Mouse (Mus musculus): ENCODE results near the gene Gm47289. TPM values are rescaled to one million over a fixed set of nuclear protein-coding genes. Genes with fewer than 3 reads are reported as not detected.

Gene Gm47289
- total and polyA plus RNA-seq, 2 experiments = not detected

GRCm38 (mm10) chr9:119160689-119161088 lies 1.7 kb downstream of the Gm47289 start:
- 25% methylated on average over 3 of the region's 3 CpGs for WGBS
- H3K4me1 ChIP-seq (ENCODE audit: control insufficient read depth, insufficient read depth, low read length) = peaks cover 33% of the 10 kb centered on the region
- H3K27ac ChIP-seq (replicated peaks; ENCODE audit: insufficient read depth, low read depth, low read length) = peak overlapping the region; percentile 80
- H3K36me3 ChIP-seq (ENCODE audit: control insufficient read depth, insufficient read depth, low read length) = no peaks in the 10 kb centered on the region
- peak overlapping the region; percentile 18; the same call in 1 of the 2 replicates for H3K9ac ChIP-seq (ENCODE audit: low read depth, low read length)
- DNase-seq (ENCODE audit: extremely low read depth, low read depth, low spot score) = peak; percentile 99
- H3K79me2 ChIP-seq (ENCODE audit: control insufficient read depth, insufficient read depth, low read length) = no peaks in the 10 kb centered on the region
- no peak overlapping the region for H3K4me3 ChIP-seq (ENCODE audit: insufficient read depth, low read depth, low read length)
- no peaks in the 10 kb centered on the region for H3K27me3 ChIP-seq (ENCODE audit: control insufficient read depth, insufficient read depth, low read length)
- TF ChIP-seq POLR2A (IDR thresholded peaks at IDR 0.05; ENCODE audit: extremely low read depth, insufficient read depth, low read length) (no peak), CTCF (IDR thresholded peaks at IDR 0.05; ENCODE audit: low read depth, low read length) (no peak)

- 19% methylated on average over 7 of the region's 7 CpGs for whole genome bisulfite sequencing
- Histone ChIP-seq H3K27me3 (ENCODE audit: control insufficient read depth, insufficient read depth, low read length) (no peaks in the 10 kb centered on the region), H3K27ac (replicated peaks; ENCODE audit: insufficient read depth, low read depth, low read length) (peak overlapping the region; percentile 95), H3K9ac (ENCODE audit: low read depth, low read length) (no peak overlapping the region), H3K79me2 (ENCODE audit: control insufficient read depth, insufficient read depth, low read length) (no peaks in the 10 kb centered on the region), H3K4me1 (ENCODE audit: control insufficient read depth, insufficient read depth, low read length) (peaks cover 19% of the 10 kb centered on the region), H3K4me3 (ENCODE audit: insufficient read depth, low read depth, low read length) (no peak overlapping the region), H3K36me3 (ENCODE audit: control insufficient read depth, insufficient read depth, low read length) (no peaks in the 10 kb centered on the region)
- DNase-seq (ENCODE audit: extremely low read depth, low read depth, low spot score) = peak; percentile 100
- TF ChIP-seq POLR2A (IDR thresholded peaks at IDR 0.05; ENCODE audit: extremely low read depth, insufficient read depth, low read length) (no peak), CTCF (IDR thresholded peaks at IDR 0.05; ENCODE audit: low read depth, low read length) (no peak)
Observed at GRCm38 (mm10) chr9:119164743-119165142, 5.8 kb downstream of the Gm47289 start.

- H3K36me3 ChIP-seq (ENCODE audit: control insufficient read depth, insufficient read depth, low read length) = no peaks in the 10 kb centered on the region
- H3K27ac ChIP-seq (replicated peaks; ENCODE audit: insufficient read depth, low read depth, low read length) = peak overlapping the region; percentile 95
- H3K4me3 ChIP-seq (ENCODE audit: insufficient read depth, low read depth, low read length) = peak overlapping the region; percentile 8; the same call in 1 of the 2 replicates
- peaks cover 14% of the 10 kb centered on the region for H3K4me1 ChIP-seq (ENCODE audit: control insufficient read depth, insufficient read depth, low read length)
- DNase-seq (ENCODE audit: extremely low read depth, low read depth, low spot score) = peak; percentile 97
- 18% methylated on average over 6 of the region's 6 CpGs for WGBS
- H3K27me3 ChIP-seq (ENCODE audit: control insufficient read depth, insufficient read depth, low read length) = no peaks in the 10 kb centered on the region
- H3K79me2 ChIP-seq (ENCODE audit: control insufficient read depth, insufficient read depth, low read length) = no peaks in the 10 kb centered on the region
- H3K9ac ChIP-seq (ENCODE audit: low read depth, low read length) = peak overlapping the region; percentile 51
- TF ChIP-seq POLR2A (IDR thresholded peaks at IDR 0.05; ENCODE audit: extremely low read depth, insufficient read depth, low read length) (no peak), CTCF (IDR thresholded peaks at IDR 0.05; ENCODE audit: low read depth, low read length) (peak; percentile 21; the same call in 1 of the 2 replicates)
Observed at GRCm38 (mm10) chr9:119165548-119165947, 6.6 kb downstream of the Gm47289 start.

GRCm38 (mm10) chr9:119167608-119168007 lies 8.6 kb downstream of the Gm47289 start:
- no peaks in the 10 kb centered on the region for H3K27me3 ChIP-seq (ENCODE audit: control insufficient read depth, insufficient read depth, low read length)
- no peak for TF ChIP-seq CTCF (IDR thresholded peaks at IDR 0.05; ENCODE audit: low read depth, low read length)
- no peak for TF ChIP-seq POLR2A (IDR thresholded peaks at IDR 0.05; ENCODE audit: extremely low read depth, insufficient read depth, low read length)
- no peaks in the 10 kb centered on the region for H3K36me3 ChIP-seq (ENCODE audit: control insufficient read depth, insufficient read depth, low read length)
- H3K79me2 ChIP-seq (ENCODE audit: control insufficient read depth, insufficient read depth, low read length) = no peaks in the 10 kb centered on the region
- no peak overlapping the region for H3K9ac ChIP-seq (ENCODE audit: low read depth, low read length)
- peaks cover 8% of the 10 kb centered on the region for H3K4me1 ChIP-seq (ENCODE audit: control insufficient read depth, insufficient read depth, low read length)
- H3K27ac ChIP-seq (replicated peaks; ENCODE audit: insufficient read depth, low read depth, low read length) = no peak overlapping the region
- WGBS = 90% methylated on average over 2 of the region's 2 CpGs
- no peak overlapping the region for H3K4me3 ChIP-seq (ENCODE audit: insufficient read depth, low read depth, low read length)
- no peak for DNase-seq (ENCODE audit: extremely low read depth, low read depth, low spot score)

- Histone ChIP-seq H3K79me2 (ENCODE audit: control insufficient read depth, insufficient read depth, low read length) (no peaks in the 10 kb centered on the region), H3K4me1 (ENCODE audit: control insufficient read depth, insufficient read depth, low read length) (no peaks in the 10 kb centered on the region; the same call in 1 of the 2 replicates), H3K27ac (replicated peaks; ENCODE audit: insufficient read depth, low read depth, low read length) (no peak overlapping the region), H3K9ac (ENCODE audit: low read depth, low read length) (no peak overlapping the region), H3K27me3 (ENCODE audit: control insufficient read depth, insufficient read depth, low read length) (no peaks in the 10 kb centered on the region), H3K4me3 (ENCODE audit: insufficient read depth, low read depth, low read length) (no peak overlapping the region), H3K36me3 (ENCODE audit: control insufficient read depth, insufficient read depth, low read length) (no peaks in the 10 kb centered on the region)
- TF ChIP-seq POLR2A (IDR thresholded peaks at IDR 0.05; ENCODE audit: extremely low read depth, insufficient read depth, low read length) (no peak), CTCF (IDR thresholded peaks at IDR 0.05; ENCODE audit: low read depth, low read length) (no peak)
- no peak for DNase-seq (ENCODE audit: extremely low read depth, low read depth, low spot score)
- 97% methylated on average over 11 of the region's 11 CpGs for WGBS
Observed at GRCm38 (mm10) chr9:119179292-119179691, 20.3 kb downstream of the Gm47289 start.

GRCm38 (mm10) chr9:119181241-119181728 lies 22.3 kb downstream of the Gm47289 start:
- Histone ChIP-seq H3K79me2 (ENCODE audit: control insufficient read depth, insufficient read depth, low read length) (no peaks in the 10 kb centered on the region), H3K4me3 (ENCODE audit: insufficient read depth, low read depth, low read length) (no peak overlapping the region), H3K27ac (replicated peaks; ENCODE audit: insufficient read depth, low read depth, low read length) (no peak overlapping the region), H3K9ac (ENCODE audit: low read depth, low read length) (no peak overlapping the region), H3K27me3 (ENCODE audit: control insufficient read depth, insufficient read depth, low read length) (no peaks in the 10 kb centered on the region), H3K36me3 (ENCODE audit: control insufficient read depth, insufficient read depth, low read length) (no peaks in the 10 kb centered on the region), H3K4me1 (ENCODE audit: control insufficient read depth, insufficient read depth, low read length) (no peaks in the 10 kb centered on the region; the same call in 1 of the 2 replicates)
- 5% methylated on average over 3 of the region's 3 CpGs for WGBS
- no peak for TF ChIP-seq CTCF (IDR thresholded peaks at IDR 0.05; ENCODE audit: low read depth, low read length)
- TF ChIP-seq POLR2A (IDR thresholded peaks at IDR 0.05; ENCODE audit: extremely low read depth, insufficient read depth, low read length) = no peak
- DNase-seq (ENCODE audit: extremely low read depth, low read depth, low spot score) = peak; percentile 58
